Mouse (Mus musculus): ENCODE measurements around the gene Thap2. TPM values are rescaled to one million over a fixed set of nuclear protein-coding genes. Genes with fewer than 3 reads are reported as not detected.

Gene Thap2
- polyA plus RNA-seq, 1 experiment from 2014 or later, result 18.9 TPM

GRCm38 (mm10) chr10:115332997-115333396 lies 51.2 kb downstream of the Thap2 start:
- Histone ChIP-seq H3K9me3 (replicated peaks; ENCODE audit: low read length) (no peaks in the 10 kb centered on the region), H3K4me3 (replicated peaks; ENCODE audit: low read depth, low read length) (no peak overlapping the region), H3K36me3 (ENCODE audit: insufficient read depth, low read length) (no peaks in the 10 kb centered on the region), H3K9ac (ENCODE audit: low read depth, low read length) (no peak overlapping the region), H3K27me3 (ENCODE audit: insufficient read depth, low read length) (no peaks in the 10 kb centered on the region), H3K27ac (no peak overlapping the region), H3K4me1 (replicated peaks; ENCODE audit: insufficient read depth, low read length) (no peaks in the 10 kb centered on the region), H3K4me2 (ENCODE audit: low read length) (no peak overlapping the region)
- WGBS, result 90% methylated on average over 4 of the region's 4 CpGs
- ATAC-seq (replicated peaks; ENCODE audit: low FRiP score, low read depth) (no peak), DNase-seq (ENCODE audit: low spot score) (no peak)
- TF ChIP-seq CTCF (IDR thresholded peaks at IDR 0.05; ENCODE audit: low read depth), result no peak

- Histone ChIP-seq H3K27me3 (ENCODE audit: insufficient read depth, low read length) (no peaks in the 10 kb centered on the region), H3K4me1 (replicated peaks; ENCODE audit: insufficient read depth, low read length) (no peaks in the 10 kb centered on the region), H3K4me3 (replicated peaks; ENCODE audit: low read depth, low read length) (no peak overlapping the region), H3K9ac (ENCODE audit: low read depth, low read length) (no peak overlapping the region), H3K27ac (no peak overlapping the region), H3K4me2 (ENCODE audit: low read length) (no peak overlapping the region), H3K9me3 (replicated peaks; ENCODE audit: low read length) (no peaks in the 10 kb centered on the region), H3K36me3 (ENCODE audit: insufficient read depth, low read length) (no peaks in the 10 kb centered on the region)
- 73% methylated on average over 8 of the region's 8 CpGs for WGBS
- no peak for ATAC-seq (replicated peaks; ENCODE audit: low FRiP score, low read depth)
- no peak for DNase-seq (ENCODE audit: low spot score)
- no peak for TF ChIP-seq CTCF (IDR thresholded peaks at IDR 0.05; ENCODE audit: low read depth)
Measured at GRCm38 (mm10) chr10:115332420-115332952, 51.8 kb downstream of the Thap2 start.

- Histone ChIP-seq H3K9ac (ENCODE audit: low read depth, low read length) (no peak overlapping the region), H3K4me2 (ENCODE audit: low read length) (no peak overlapping the region), H3K4me3 (replicated peaks; ENCODE audit: low read depth, low read length) (no peak overlapping the region), H3K36me3 (ENCODE audit: insufficient read depth, low read length) (no peaks in the 10 kb centered on the region), H3K27ac (no peak overlapping the region), H3K27me3 (ENCODE audit: insufficient read depth, low read length) (no peaks in the 10 kb centered on the region), H3K9me3 (replicated peaks; ENCODE audit: low read length) (no peaks in the 10 kb centered on the region), H3K4me1 (replicated peaks; ENCODE audit: insufficient read depth, low read length) (no peaks in the 10 kb centered on the region)
- TF ChIP-seq CTCF (IDR thresholded peaks at IDR 0.05; ENCODE audit: low read depth), result no peak
- WGBS, result 87% methylated on average over 3 of the region's 3 CpGs
- no peak for ATAC-seq (replicated peaks; ENCODE audit: low FRiP score, low read depth)
- DNase-seq (ENCODE audit: low spot score), result no peak
Measured at GRCm38 (mm10) chr10:115329010-115329530, 55.2 kb downstream of the Thap2 start.

GRCm38 (mm10) chr10:115328514-115328913 lies 55.7 kb downstream of the Thap2 start:
- ATAC-seq (replicated peaks; ENCODE audit: low FRiP score, low read depth), result no peak
- 67% methylated on average over 6 of the region's 6 CpGs for WGBS
- no peak for TF ChIP-seq CTCF (IDR thresholded peaks at IDR 0.05; ENCODE audit: low read depth)

GRCm38 (mm10) chr10:115323295-115323694 lies 60.9 kb downstream of the Thap2 start:
- H3K9me3 ChIP-seq (replicated peaks; ENCODE audit: low read length), result no peaks in the 10 kb centered on the region
- no peak overlapping the region for H3K4me2 ChIP-seq (ENCODE audit: low read length)
- TF ChIP-seq CTCF (IDR thresholded peaks at IDR 0.05; ENCODE audit: low read depth), result peak; percentile 91
- WGBS, result 8% methylated on average over 6 of the region's 6 CpGs
- DNase-seq (ENCODE audit: low spot score), result peak; percentile 87
- no peak overlapping the region for H3K4me3 ChIP-seq (replicated peaks; ENCODE audit: low read depth, low read length)
- no peaks in the 10 kb centered on the region for H3K36me3 ChIP-seq (ENCODE audit: insufficient read depth, low read length)
- no peak overlapping the region for H3K27ac ChIP-seq
- 0 out of 2 replicates have a peak, but pooled peaks have one; percentile 13 for ATAC-seq (replicated peaks; ENCODE audit: low FRiP score, low read depth)
- H3K4me1 ChIP-seq (replicated peaks; ENCODE audit: insufficient read depth, low read length), result no peaks in the 10 kb centered on the region
- H3K27me3 ChIP-seq (ENCODE audit: insufficient read depth, low read length), result no peaks in the 10 kb centered on the region
- H3K9ac ChIP-seq (ENCODE audit: low read depth, low read length), result no peak overlapping the region

More at GRCm38 (mm10) chr10:115328514-115328913, 55.7 kb downstream of the Thap2 start:
- H3K9me3 ChIP-seq (replicated peaks; ENCODE audit: low read length), result no peaks in the 10 kb centered on the region
- no peak overlapping the region for H3K27ac ChIP-seq
- H3K36me3 ChIP-seq (ENCODE audit: insufficient read depth, low read length), result no peaks in the 10 kb centered on the region
- H3K4me1 ChIP-seq (replicated peaks; ENCODE audit: insufficient read depth, low read length), result no peaks in the 10 kb centered on the region
- no peak overlapping the region for H3K4me3 ChIP-seq (replicated peaks; ENCODE audit: low read depth, low read length)
- no peak for DNase-seq (ENCODE audit: low spot score)
- no peaks in the 10 kb centered on the region for H3K27me3 ChIP-seq (ENCODE audit: insufficient read depth, low read length)
- H3K9ac ChIP-seq (ENCODE audit: low read depth, low read length), result no peak overlapping the region
- no peak overlapping the region for H3K4me2 ChIP-seq (ENCODE audit: low read length)

- DNase-seq (ENCODE audit: low spot score) (no peak), ATAC-seq (replicated peaks; ENCODE audit: low FRiP score, low read depth) (no peak)
- TF ChIP-seq CTCF (IDR thresholded peaks at IDR 0.05; ENCODE audit: low read depth), result no peak
- Histone ChIP-seq H3K36me3 (ENCODE audit: insufficient read depth, low read length) (no peaks in the 10 kb centered on the region), H3K4me2 (ENCODE audit: low read length) (no peak overlapping the region), H3K9ac (ENCODE audit: low read depth, low read length) (no peak overlapping the region), H3K27ac (no peak overlapping the region), H3K4me1 (replicated peaks; ENCODE audit: insufficient read depth, low read length) (no peaks in the 10 kb centered on the region), H3K9me3 (replicated peaks; ENCODE audit: low read length) (no peaks in the 10 kb centered on the region), H3K4me3 (replicated peaks; ENCODE audit: low read depth, low read length) (no peak overlapping the region), H3K27me3 (ENCODE audit: insufficient read depth, low read length) (no peaks in the 10 kb centered on the region)
- 88% methylated on average over 5 of the region's 5 CpGs for WGBS
Measured at GRCm38 (mm10) chr10:115321317-115322035, 62.8 kb downstream of the Thap2 start.

Other genes with a start within 250 kb of the Thap2 start
- not detected in 2 replicates for gene Tph2, start 199.4 kb downstream of the Thap2 start, polyA plus RNA-seq (2015; fragmentation: Nextera tagmentation; extraction: Ambion mirVana)
- 52.4 and 52.5 TPM in 2 replicates for gene Tbc1d15, start 133.0 kb downstream of the Thap2 start, polyA plus RNA-seq (2015; fragmentation: Nextera tagmentation; extraction: Ambion mirVana)
- gene Rab21, start 68.8 kb downstream of the Thap2 start, polyA plus RNA-seq (2015; fragmentation: Nextera tagmentation; extraction: Ambion mirVana), result 10.1 and 17.8 TPM in 2 replicates
- gene Tmem19, start 21.9 kb downstream of the Thap2 start, polyA plus RNA-seq (2015; fragmentation: Nextera tagmentation; extraction: Ambion mirVana), result 47.4 and 54.5 TPM in 2 replicates
- 14.5 and 15.4 TPM in 2 replicates for gene Zfc3h1, start 516 bp upstream of the Thap2 start, polyA plus RNA-seq (2015; fragmentation: Nextera tagmentation; extraction: Ambion mirVana)
- gene A930009A15Rik, start 185.5 kb upstream of the Thap2 start, polyA plus RNA-seq (2015; fragmentation: Nextera tagmentation; extraction: Ambion mirVana), result 0.14 TPM in 1 of 2 replicates, not detected in the other
- 3.7 and 4.4 TPM in 2 replicates for gene Lgr5, start 203.3 kb upstream of the Thap2 start, polyA plus RNA-seq (2015; fragmentation: Nextera tagmentation; extraction: Ambion mirVana)

Measured in kidney, postnatal 0 days (tissue).